ENCODE assay signal across 12 mouse cellular contexts in the genomic region with DNA sequence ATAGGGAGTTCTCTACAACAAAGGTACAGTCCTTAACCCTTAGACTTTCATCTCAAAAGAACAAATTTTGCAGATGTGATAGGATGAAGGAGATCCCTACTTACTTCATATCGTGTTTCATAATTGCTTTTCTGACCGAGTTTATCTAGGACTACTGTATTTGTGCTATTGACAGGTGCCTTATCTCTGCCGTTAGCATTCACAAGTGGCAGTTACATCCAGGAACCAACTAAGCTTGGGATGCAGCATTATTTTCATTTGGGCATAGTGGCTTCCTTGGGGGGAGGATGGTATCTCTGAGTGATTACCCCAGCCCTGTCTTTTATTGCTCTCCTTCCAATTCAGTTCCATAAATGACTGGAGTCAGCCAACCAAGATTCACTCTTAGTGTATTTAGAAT.
"Had no signal": no experiment of that assay in that cellular context is flagged by ENCODE, and none has a peak within 500 bp of the region (broad histone marks: within the 10 kb centered on the region; RNA-seq: fewer than 3 reads in every experiment).

No protein-coding gene starts in this region.

- ATAC-seq: lung, postnatal 0 days; midbrain, embryonic 15.5 days had no signal

- H3K9me3 ChIP-seq: limb, embryonic 10.5 days; midbrain, embryonic 15.5 days; neural tube, embryonic 12.5 days had no signal

- H3K4me3 ChIP-seq: left cerebral cortex, adult 2 months; limb, embryonic 10.5 days; midbrain, embryonic 15.5 days; neural tube, embryonic 12.5 days had no signal

- H3K27ac ChIP-seq: left cerebral cortex, adult 2 months; limb, embryonic 10.5 days; midbrain, embryonic 15.5 days; neural tube, embryonic 12.5 days had no signal

- H3K4me1 ChIP-seq: limb, embryonic 10.5 days; midbrain, embryonic 15.5 days; neural tube, embryonic 12.5 days had no signal

- DNase-seq: kidney, adult 18-20 months; kidney, postnatal 14 days; lung, adult 2 months; lung, postnatal 36 days; spleen, adult 18-20 months; thymus, postnatal 4 days had no signal

- H3K36me3 ChIP-seq: limb, embryonic 10.5 days; midbrain, embryonic 15.5 days; neural tube, embryonic 12.5 days had no signal

- H3K9ac ChIP-seq: midbrain, embryonic 15.5 days; neural tube, embryonic 12.5 days had no signal

- H3K4me2 ChIP-seq: midbrain, embryonic 11.5 days; midbrain, embryonic 15.5 days; neural tube, embryonic 12.5 days had no signal

- H3K27me3 ChIP-seq: midbrain, embryonic 15.5 days; neural tube, embryonic 12.5 days had no signal
